Mouse (Mus musculus) cortical plate, adult 2 months (tissue): ENCODE data around the gene Hist1h2ah. TPM values are rescaled to one million over a fixed set of nuclear protein-coding genes. Genes with fewer than 3 reads are reported as not detected.
"Not testable (repeated sequence)": the region's sequence is repeated elsewhere in the genome, so short reads cannot be mapped to it uniquely, and the experiment has no call there.

Experiments
- H3K27ac ChIP-seq: fragments of 200-500 bp; 2 replicates; pipeline ENCODE4 v1.5.1; 2012; ENCODE audit warnings: low read length, control low read depth, inconsistent platforms; ENCODE audit not compliant: insufficient read depth
- H3K4me1 ChIP-seq: fragments of 200-500 bp; 2 replicates; pipeline ENCODE4 v1.6.1; 2011; ENCODE audit warnings: low read length; ENCODE audit not compliant: control insufficient read depth, insufficient read depth
- H3K4me3 ChIP-seq: fragments of 200-500 bp; 2 replicates; pipeline ENCODE4 v1.5.1; 2011; ENCODE audit warnings: mild to moderate bottlenecking, low read length, control low read depth; ENCODE audit not compliant: insufficient read depth
- CTCF ChIP-seq: fragments of 200-500 bp; IDR thresholded peaks from 2 replicates; pipeline ENCODE4 v1.5.1; 2011; ENCODE audit warnings: mild to moderate bottlenecking, control low read depth, low read length; ENCODE audit not compliant: insufficient read depth; ENCODE audit errors: extremely low read depth
- POLR2A ChIP-seq: fragments of 200-500 bp; IDR thresholded peaks from 2 replicates; pipeline ENCODE4 v1.6.1; 2011; ENCODE audit warnings: mild to moderate bottlenecking, low read length, control low read depth; ENCODE audit not compliant: insufficient read depth; ENCODE audit errors: extremely low read depth
- polyA plus RNA-seq: library from polyadenylated mRNA; depleted of rRNA; stranded (reverse); fragments of >200 nt; gene quantifications from 2 replicates; pipeline ENCODE4 v1.2.3, GENCODE M21; 2012; rRNA removed

Hist1h2ah gene
- polyA plus RNA-seq: 0.75 TPM in 1 of 2 replicates, not detected in the other

DNA sequence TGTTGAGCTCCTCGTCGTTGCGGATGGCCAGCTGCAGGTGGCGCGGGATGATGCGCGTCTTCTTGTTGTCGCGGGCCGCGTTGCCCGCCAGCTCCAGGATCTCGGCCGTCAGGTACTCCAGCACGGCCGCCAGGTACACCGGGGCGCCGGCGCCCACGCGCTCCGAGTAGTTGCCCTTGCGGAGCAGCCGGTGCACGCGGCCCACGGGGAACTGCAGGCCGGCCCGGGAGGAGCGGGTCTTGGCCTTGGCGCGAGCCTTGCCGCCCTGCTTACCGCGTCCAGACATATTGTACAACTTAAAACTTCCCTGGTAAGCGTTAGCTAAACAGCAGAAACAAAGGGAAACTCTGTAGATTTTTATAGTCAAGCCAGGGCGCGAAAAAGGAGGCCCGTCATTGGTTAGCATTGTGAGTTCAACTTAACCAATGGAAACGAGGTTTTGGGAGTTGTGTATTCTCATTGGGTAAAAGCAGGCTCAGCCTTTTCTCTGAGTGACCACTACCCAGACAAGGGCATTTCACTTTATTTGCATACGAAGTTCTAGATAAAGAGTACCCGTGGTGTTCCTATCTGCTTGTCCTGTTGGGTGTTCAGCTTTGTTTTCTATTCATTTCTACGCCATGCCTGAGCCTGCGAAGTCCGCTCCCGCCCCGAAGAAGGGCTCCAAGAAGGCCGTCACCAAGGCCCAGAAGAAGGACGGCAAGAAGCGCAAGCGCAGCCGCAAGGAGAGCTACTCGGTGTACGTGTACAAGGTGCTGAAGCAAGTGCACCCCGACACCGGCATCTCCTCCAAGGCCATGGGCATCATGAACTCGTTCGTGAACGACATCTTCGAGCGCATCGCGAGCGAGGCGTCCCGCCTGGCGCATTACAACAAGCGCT is at the start of gene Hist1h2ah, which contains the start of gene Hist1h2bk:
Gene Hist1h2ah (minus strand): TSS at position 302 of the 882 bp plus-strand sequence.
Gene Hist1h2bk (plus strand): TSS at position 604 of the 882 bp plus-strand sequence.
- H3K4me1 ChIP-seq, H3K27ac ChIP-seq: not testable (repeated sequence)
- TF ChIP-seq POLR2A: peak; percentile 78
- peak within 1 kb of the TSS; percentile 14; the same call in 1 of the 2 replicates for H3K4me3 ChIP-seq

DNA sequence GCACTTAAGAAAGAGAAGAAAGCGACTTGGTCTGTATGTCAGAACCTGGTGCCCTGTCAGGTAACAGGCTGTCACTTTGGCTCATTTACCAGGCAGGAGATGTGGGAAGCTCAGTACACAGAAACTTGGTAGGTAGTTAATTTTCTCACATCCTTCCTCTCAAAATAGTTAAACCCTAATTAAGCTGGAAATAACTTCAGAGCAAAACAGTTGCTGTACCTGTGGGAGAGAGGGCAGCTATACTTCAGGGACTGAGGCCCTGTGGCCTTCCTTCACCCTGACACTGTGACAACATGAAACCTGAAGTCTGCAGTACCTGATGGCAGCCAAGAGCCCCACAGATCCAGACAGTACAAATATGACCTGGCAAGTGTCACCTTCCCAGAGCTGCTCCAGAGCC is 48.8 kb upstream of the Hist1h2ah start, which contains the start of gene Vmn1r188:
Gene Vmn1r188 (plus strand): TSS at position 301 of the 400 bp plus-strand sequence.
- not testable (repeated sequence) for H3K4me3 ChIP-seq, H3K27ac ChIP-seq, H3K4me1 ChIP-seq

DNA sequence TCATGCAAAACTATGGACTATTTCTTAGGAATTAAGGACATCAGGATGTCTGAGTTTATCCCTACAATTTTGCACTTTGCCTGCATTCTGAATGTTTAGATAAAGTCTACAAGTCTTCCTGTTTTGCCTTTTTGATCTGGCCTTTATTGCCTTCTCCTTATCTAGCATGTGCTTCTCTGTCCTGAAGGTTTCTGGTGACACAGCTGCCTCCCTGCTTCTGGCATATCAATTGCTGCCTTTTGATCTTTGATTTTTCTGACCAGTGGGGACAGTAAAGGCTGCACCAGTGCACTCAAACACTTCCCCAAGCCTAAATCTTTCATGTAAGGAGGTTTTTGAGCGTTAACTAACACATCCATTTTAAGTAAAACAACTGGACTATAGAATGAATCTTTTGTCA is 28.1 kb upstream of the Hist1h2ah start:
- no peak for TF ChIP-seq POLR2A
- no peak for TF ChIP-seq CTCF
- no peak overlapping the region for H3K4me3 ChIP-seq
- H3K27ac ChIP-seq: no peak overlapping the region
- no peaks in the 10 kb centered on the region for H3K4me1 ChIP-seq

DNA sequence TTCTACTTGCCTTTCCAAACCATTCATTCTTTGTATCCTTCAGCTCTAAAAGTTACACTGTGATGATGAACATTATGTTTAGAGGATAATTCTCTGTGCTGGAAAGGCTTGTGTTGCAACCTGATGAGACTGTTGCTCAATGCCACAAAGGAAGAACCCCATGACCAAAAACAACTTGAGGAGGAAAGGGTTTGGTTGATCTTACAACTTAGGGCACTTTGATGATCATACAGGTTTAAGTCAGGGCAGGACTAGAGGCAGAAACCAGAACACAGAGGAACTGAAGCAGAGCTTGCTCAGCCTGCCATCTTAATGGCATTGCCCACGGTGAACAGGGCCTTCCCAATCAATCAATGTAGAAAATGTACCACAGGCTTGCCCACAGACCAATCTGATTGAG is 26.1 kb upstream of the Hist1h2ah start:
- H3K4me3 ChIP-seq: no peak overlapping the region
- no peaks in the 10 kb centered on the region for H3K4me1 ChIP-seq
- TF ChIP-seq POLR2A (no peak), CTCF (no peak)
- H3K27ac ChIP-seq: no peak overlapping the region

DNA sequence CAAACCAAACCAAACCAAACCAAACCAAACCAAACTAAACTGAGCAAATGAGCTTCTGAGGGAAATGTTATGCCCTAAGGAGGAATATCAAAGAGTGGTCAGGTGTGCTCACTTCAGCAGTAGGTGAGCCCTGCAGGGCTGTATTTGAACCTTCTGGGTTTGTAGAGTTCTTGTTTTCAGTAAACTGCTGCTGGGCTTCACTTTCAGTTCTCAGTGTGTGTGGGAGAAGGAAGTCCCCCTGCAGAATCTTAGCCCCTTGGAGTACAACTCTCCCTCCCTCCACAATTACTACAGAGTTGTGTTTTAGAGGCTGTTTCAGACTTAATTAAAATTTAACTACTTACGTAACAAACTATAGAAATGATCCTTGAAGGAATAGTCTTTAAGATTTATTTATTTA is 18.4 kb upstream of the Hist1h2ah start:
- no peak overlapping the region for H3K4me3 ChIP-seq
- H3K27ac ChIP-seq: no peak overlapping the region
- TF ChIP-seq CTCF (no peak), POLR2A (no peak)
- no peaks in the 10 kb centered on the region for H3K4me1 ChIP-seq

DNA sequence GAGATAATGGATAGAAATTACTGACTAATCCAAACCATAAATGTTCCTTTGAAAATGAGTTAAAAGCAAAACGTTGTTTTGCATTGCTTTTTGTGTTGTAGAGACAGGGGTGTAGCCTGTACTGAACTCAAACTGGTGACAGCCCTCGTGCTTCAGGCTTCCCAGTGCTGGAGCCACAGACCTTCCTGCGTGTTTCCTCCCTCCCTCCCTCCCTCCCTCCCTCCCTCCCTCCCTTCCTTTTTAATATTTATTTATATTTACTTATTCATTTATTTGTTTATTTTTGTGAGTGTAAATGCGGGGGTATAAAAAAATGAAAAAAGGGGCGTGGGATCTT is 16.1 kb upstream of the Hist1h2ah start:
- TF ChIP-seq CTCF (no peak), POLR2A (no peak)
- no peaks in the 10 kb centered on the region for H3K4me1 ChIP-seq
- peak overlapping the region; percentile 49; the same call in 1 of the 2 replicates for H3K4me3 ChIP-seq
- H3K27ac ChIP-seq: no peak overlapping the region

DNA sequence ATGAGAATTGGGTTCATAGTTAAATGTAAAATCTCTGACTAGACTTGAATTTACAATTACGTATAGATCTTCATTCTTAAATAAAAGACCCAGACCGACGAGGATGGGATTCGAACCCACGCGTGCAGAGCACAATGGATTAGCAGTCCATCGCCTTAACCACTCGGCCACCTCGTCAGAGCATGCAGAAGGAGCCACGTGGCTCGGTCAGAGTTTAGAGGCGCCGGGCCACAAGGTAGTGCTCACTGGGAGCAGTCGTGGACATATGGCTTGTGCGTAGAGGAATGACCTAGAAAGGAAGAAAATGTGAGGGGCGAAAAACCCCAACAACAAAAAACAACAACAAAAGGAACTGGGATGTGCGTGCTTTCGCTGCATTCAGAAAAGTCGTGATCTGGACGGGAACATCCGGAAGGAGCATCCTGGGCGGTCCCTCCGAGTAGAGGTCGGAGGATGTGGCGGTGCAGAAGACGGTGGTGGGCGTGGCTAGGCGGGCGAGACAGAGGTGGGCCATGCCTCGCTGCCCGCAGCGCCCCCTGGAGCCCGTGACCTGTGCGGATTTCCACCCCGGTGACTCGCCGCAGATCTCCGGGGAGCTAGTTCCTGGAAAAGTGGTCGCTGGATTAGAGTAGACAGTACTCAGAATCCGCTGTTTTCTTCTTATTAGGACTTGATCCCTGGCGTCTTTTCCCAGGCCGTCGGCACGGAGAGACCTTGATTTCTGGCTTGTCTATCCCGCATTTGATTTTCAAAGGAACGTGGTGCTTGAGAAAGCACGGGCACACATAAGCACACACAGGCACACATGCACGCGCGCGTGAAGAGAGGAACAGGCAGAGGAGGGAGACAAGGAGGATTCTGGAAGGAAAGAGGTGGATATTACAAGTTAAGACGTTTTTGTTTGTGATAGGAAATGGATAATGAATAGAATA is 15.5 kb upstream of the Hist1h2ah start:
- no peak overlapping the region for H3K27ac ChIP-seq
- no peak for TF ChIP-seq POLR2A
- TF ChIP-seq CTCF: peak; percentile 21; the same call in 1 of the 2 replicates
- no peaks in the 10 kb centered on the region for H3K4me1 ChIP-seq
- peak overlapping the region; percentile 49 for H3K4me3 ChIP-seq

DNA sequence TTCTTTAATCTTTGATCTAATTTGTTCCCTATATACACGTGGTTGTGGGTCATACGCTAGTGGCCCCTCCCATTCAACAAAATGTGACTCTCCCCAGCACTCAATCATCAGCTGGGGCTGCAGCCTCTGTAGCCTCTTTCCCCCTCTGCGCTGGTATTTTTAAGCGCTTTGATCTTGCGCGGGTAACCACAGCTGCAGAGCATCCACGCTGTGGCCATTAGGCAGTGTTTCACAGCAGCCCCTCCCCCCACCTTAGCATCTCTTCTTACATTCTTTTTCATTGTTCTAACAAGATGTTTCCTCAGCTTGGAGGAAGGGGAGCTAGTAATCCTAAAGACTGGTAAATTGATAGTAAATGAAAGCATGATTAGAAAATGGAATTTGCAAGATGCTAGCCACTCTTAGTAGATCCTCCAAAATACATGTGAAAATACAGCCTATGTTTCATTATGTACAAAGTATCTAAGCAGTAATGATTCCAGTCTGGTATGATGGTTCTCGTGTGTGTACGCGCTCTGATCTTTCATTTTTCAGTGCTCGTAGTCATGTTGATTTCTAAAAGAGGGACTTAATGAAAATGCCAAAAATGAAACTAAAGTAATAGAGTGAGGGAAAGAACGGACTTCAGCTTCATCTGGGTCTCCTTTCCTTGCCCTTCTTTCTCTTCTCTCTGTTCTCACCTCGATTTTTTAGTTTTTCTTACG is 14.5 kb upstream of the Hist1h2ah start:
- H3K4me1 ChIP-seq: no peaks in the 10 kb centered on the region
- H3K27ac ChIP-seq: no peak overlapping the region
- no peak for TF ChIP-seq POLR2A
- no peak for TF ChIP-seq CTCF
- H3K4me3 ChIP-seq: peak overlapping the region; percentile 49

DNA sequence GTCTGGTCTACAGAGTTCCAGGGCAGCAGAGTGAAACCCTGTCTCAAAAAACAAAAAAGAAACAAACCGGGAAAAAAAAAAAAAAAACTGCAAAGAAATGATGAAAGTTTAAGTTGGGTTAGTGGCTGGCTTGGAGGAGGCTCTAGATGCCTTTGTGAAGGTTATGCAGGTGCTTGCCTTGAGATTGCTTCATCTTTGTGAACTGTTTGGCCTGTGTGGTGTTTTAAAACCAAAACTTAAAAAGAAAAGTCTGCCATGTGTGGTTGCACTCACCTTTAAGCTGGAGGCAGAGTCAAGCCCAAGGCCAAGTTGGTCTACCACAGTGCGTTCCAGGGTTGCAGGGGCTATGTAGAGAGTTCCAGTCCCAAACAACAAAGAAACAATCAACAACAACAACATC is 13.7 kb upstream of the Hist1h2ah start:
- no peak overlapping the region for H3K27ac ChIP-seq
- H3K4me3 ChIP-seq: no peak overlapping the region; the same call in 1 of the 2 replicates
- no peaks in the 10 kb centered on the region for H3K4me1 ChIP-seq
- TF ChIP-seq CTCF (no peak), POLR2A (no peak)

DNA sequence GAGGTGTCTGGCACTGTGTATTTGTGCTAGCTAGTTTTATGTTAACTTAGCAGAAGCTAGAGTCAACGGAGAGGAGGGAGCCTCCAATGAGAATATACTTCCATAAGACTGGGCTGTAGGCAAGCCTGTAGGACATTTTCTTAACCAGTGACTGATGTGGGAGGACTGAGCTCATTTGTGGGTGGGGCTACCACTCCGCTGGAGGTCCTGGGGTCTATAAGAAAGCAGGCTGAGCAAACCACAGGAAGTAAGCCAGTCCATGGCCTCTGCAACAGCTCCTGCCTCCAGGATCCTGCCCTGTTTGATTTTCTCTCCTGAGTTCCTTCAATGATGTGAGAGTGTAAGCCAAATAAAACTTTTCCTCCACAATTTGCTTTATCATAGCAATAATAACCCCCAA is 9.9 kb upstream of the Hist1h2ah start:
- Histone ChIP-seq H3K4me1 (no peaks in the 10 kb centered on the region), H3K4me3 (no peak overlapping the region), H3K27ac (no peak overlapping the region)
- TF ChIP-seq POLR2A (no peak), CTCF (no peak)
